Mouse (Mus musculus) kidney, embryonic 16.5 days (tissue): ENCODE results near the gene Arsa. TPM values are rescaled to one million over a fixed set of nuclear protein-coding genes. Genes with fewer than 3 reads are reported as not detected.

Experiments used
- ATAC-seq: fragments of 200-750 bp; cut with Nextera tagmentation; 2 replicates; pipeline ENCODE4 v1.8.0; 2017; ENCODE audit warnings: moderate TSS enrichment; ENCODE audit not compliant: low FRiP score, low TSS enrichment
- H3K27ac ChIP-seq: fragments of 300-500 bp; sonication (generic); 2 replicates; pipeline ENCODE4 v1.5.1; 2014; ENCODE audit warnings: low read length
- H3K27me3 ChIP-seq: fragments of 300-500 bp; sonication (generic); 2 replicates; pipeline ENCODE4 v1.6.1; 2014; ENCODE audit warnings: low read length, control low read depth, mixed read lengths; ENCODE audit not compliant: insufficient read depth
- H3K36me3 ChIP-seq: fragments of 300-500 bp; sonication (generic); 2 replicates; pipeline ENCODE4 v1.6.1; 2014; ENCODE audit warnings: low read length, control low read depth, mixed read lengths; ENCODE audit not compliant: insufficient read depth
- H3K4me1 ChIP-seq: fragments of 300-500 bp; sonication (generic); 2 replicates; pipeline ENCODE4 v1.6.1; 2014; ENCODE audit warnings: low read length, control low read depth, mixed read lengths; ENCODE audit not compliant: insufficient read depth
- H3K4me2 ChIP-seq: fragments of 300-500 bp; sonication (generic); replicated peaks from 2 replicates; pipeline ENCODE4 v1.6.1; 2014; ENCODE audit warnings: low read depth, low read length
- H3K4me3 ChIP-seq: fragments of 300-500 bp; sonication (generic); 2 replicates; pipeline ENCODE4 v1.5.1; 2014; ENCODE audit warnings: mild to moderate bottlenecking, low read length
- H3K9ac ChIP-seq: fragments of 300-500 bp; sonication (generic); replicated peaks from 2 replicates; pipeline ENCODE4 v1.6.1; 2014; ENCODE audit warnings: low read length
- H3K9me3 ChIP-seq: fragments of 300-500 bp; sonication (generic); 2 replicates; pipeline ENCODE4 v1.6.1; 2016; ENCODE audit warnings: low read length, control low read depth
- WGBS: fragments of 180-500 bp; shearing (Covaris S2); extraction: QIAGEN DNeasy Blood & Tissue Kit; methylation state at CpG from one replicate; pipeline ENCODE4 v1.1.7; 2014; 5-methylcytosine and 5-hydroxymethylcytosine counted together
- polyA plus RNA-seq: library from polyadenylated mRNA; unstranded; fragments of >200 nt; fragmentation: Nextera tagmentation; extraction: Ambion mirVana; gene quantifications from 2 replicates; pipeline ENCODE4 v1.2.1, GENCODE M21; 2015

The Arsa gene
- polyA plus RNA-seq, 1 experiment from 2014 or later, result 21.1 TPM

- Histone ChIP-seq H3K4me2 (no peak overlapping the region), H3K4me1 (peaks cover 16% of the 10 kb centered on the region), H3K4me3 (peak overlapping the region; percentile 69), H3K36me3 (no peaks in the 10 kb centered on the region), H3K27me3 (peaks cover 5% of the 10 kb centered on the region; the same call in 1 of the 2 replicates), H3K9me3 (0 out of 2 replicates have a peak, but pooled peaks cover 3% of the 10 kb centered on the region), H3K27ac (peak overlapping the region; percentile 72), H3K9ac (peak overlapping the region; percentile 7; the same call in 1 of the 2 replicates)
- peak; percentile 64 for ATAC-seq
- 17% methylated on average over 4 of the region's 4 CpGs for whole genome bisulfite sequencing
Measured at GRCm38 (mm10) chr15:89497391-89498048, 20.3 kb upstream of the Arsa start.

DNA sequence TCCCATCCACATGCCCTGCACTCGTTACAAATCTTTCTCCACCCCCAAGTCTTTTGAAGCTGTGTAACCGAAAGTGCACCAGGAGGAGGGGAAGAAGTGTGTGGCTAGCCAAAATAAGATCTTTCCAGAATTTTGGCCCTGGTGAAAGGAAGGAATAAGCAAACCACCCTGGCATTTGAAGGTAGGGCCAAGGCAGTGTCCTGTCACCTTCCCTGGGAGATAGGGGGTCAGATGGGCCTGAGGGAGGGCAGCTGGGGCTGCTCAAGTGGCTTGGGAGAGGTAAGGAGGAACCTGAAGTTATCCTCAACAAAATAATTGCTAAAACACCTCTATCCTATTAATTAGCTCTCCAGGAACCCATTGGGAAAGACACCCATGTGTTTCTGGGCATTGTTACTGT lies 19.6 kb upstream of the Arsa start:
- Histone ChIP-seq H3K4me1 (peaks cover 16% of the 10 kb centered on the region), H3K36me3 (no peaks in the 10 kb centered on the region), H3K27me3 (peaks cover 5% of the 10 kb centered on the region; the same call in 1 of the 2 replicates), H3K9me3 (0 out of 2 replicates have a peak, but pooled peaks cover 3% of the 10 kb centered on the region), H3K9ac (no peak overlapping the region), H3K27ac (peak overlapping the region; percentile 43), H3K4me3 (no peak overlapping the region), H3K4me2 (no peak overlapping the region)
- no peak for ATAC-seq
- WGBS, result 39% methylated on average over 2 of the region's 2 CpGs

DNA sequence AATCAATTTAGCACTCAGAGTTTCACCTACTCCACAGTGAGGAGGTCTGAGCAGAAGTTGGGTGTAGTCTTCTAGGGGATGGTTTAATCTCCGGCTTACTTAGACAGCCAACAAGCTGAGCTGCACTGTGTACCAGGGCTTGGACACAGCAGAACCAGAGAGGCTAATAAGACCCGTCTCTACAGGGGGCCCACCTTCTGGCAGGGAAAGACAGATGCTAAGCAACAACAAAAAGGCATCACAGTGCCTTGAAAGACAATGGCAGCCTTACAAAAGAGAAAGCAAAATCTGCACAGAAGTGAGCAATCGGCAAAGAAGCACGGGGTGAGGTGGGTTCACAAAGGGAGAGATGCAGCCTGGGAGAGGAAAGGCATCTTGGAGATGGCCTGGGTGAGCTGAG lies 18.9 kb upstream of the Arsa start:
- WGBS, result 63% methylated on average over 4 of the region's 4 CpGs
- H3K4me3 ChIP-seq, result no peak overlapping the region
- no peak for ATAC-seq
- H3K9ac ChIP-seq, result no peak overlapping the region
- H3K9me3 ChIP-seq, result 0 out of 2 replicates have a peak, but pooled peaks cover 3% of the 10 kb centered on the region
- no peak overlapping the region for H3K4me2 ChIP-seq
- peaks cover 5% of the 10 kb centered on the region; the same call in 1 of the 2 replicates for H3K27me3 ChIP-seq
- no peaks in the 10 kb centered on the region for H3K36me3 ChIP-seq
- no peak overlapping the region for H3K27ac ChIP-seq
- peaks cover 16% of the 10 kb centered on the region for H3K4me1 ChIP-seq

- no peaks in the 10 kb centered on the region for H3K36me3 ChIP-seq
- peaks cover 10% of the 10 kb centered on the region for H3K4me1 ChIP-seq
- H3K4me2 ChIP-seq, result no peak overlapping the region
- no peak overlapping the region for H3K4me3 ChIP-seq
- no peak overlapping the region for H3K27ac ChIP-seq
- no peak overlapping the region for H3K9ac ChIP-seq
- ATAC-seq, result no peak
- H3K27me3 ChIP-seq, result no peaks in the 10 kb centered on the region
- 0 out of 2 replicates have a peak, but pooled peaks cover 3% of the 10 kb centered on the region for H3K9me3 ChIP-seq
- WGBS, result 83% methylated on average over 4 of the region's 4 CpGs
Measured at GRCm38 (mm10) chr15:89494970-89495369, 17.7 kb upstream of the Arsa start.

DNA sequence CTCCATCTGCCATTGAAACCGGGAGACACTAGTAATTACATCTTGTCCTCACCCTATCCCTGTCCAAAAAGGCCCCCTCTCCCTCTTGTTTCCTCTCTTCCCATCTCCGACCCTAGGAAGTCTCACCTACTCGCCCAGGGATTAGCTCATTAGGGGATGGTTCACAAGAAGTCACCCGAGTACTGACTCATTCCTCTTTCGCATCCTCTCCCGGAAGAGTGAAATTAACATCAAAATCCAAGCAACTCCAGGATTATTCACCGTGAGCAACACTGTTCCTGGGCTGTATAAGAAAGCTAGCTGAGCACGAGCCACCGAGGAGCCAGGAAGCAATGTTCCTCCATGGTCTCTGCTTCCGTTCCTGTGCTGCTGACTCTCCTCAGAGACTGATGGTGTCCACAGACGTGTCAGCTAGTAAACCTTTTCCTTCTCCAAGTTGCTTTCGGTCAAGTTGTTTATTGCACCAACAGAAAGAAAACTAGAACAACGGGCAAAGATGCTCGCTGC lies 11.4 kb upstream of the Arsa start:
- ATAC-seq, result no peak
- Histone ChIP-seq H3K9me3 (no peaks in the 10 kb centered on the region), H3K27ac (no peak overlapping the region), H3K9ac (no peak overlapping the region), H3K36me3 (no peaks in the 10 kb centered on the region), H3K4me2 (no peak overlapping the region), H3K4me3 (no peak overlapping the region), H3K27me3 (no peaks in the 10 kb centered on the region), H3K4me1 (no peaks in the 10 kb centered on the region)
- 42% methylated on average over 14 of the region's 14 CpGs for WGBS

DNA sequence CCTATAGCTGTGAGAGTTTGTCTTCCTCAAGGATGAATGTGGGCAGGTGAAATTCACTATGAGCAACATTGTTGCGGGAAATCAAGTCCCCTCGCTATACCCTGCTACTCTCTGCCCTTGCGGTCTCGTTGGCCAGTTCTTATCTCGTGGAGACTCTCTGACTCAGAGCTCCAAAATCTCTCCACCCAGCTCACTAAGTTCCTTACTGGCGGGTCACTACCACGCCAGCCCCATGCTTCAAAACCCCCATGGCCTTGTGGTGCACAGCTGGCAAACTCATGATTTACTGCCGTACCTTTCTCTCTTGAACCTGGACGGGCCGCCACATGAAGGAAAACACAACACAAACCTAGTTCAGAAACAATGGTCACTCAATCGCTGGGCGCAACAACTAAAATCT lies 11.0 kb upstream of the Arsa start:
- Histone ChIP-seq H3K9ac (no peak overlapping the region), H3K4me1 (no peaks in the 10 kb centered on the region), H3K27ac (no peak overlapping the region), H3K9me3 (no peaks in the 10 kb centered on the region), H3K27me3 (no peaks in the 10 kb centered on the region), H3K36me3 (no peaks in the 10 kb centered on the region), H3K4me3 (no peak overlapping the region), H3K4me2 (no peak overlapping the region)
- no peak for ATAC-seq
- 80% methylated on average over 12 of the region's 12 CpGs for WGBS

DNA sequence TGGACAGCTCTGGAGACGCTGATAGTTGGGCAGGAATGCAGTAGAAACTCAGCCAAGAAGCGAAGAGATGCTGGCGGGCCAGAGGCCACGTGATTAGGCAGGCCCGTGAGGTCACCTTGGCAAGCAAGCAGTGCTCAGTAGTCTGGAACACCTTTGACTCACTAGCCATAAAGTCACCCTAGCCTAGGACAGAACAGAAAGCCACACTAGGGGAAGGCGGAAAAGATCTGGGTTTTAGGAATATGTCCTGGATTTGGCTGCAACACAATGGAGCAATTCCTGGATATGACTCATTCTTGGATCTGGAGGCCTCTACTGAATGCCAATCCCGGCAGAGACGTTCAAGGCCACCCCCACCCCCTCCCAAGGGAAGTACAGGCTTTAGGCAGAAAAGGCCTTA lies 3.4 kb upstream of the Arsa start:
- Histone ChIP-seq H3K4me2 (no peak overlapping the region), H3K36me3 (no peaks in the 10 kb centered on the region), H3K4me1 (peaks cover 2% of the 10 kb centered on the region), H3K27ac (peak overlapping the region; percentile 27; the same call in 1 of the 2 replicates), H3K9me3 (peaks cover 3% of the 10 kb centered on the region; the same call in 1 of the 2 replicates), H3K9ac (no peak overlapping the region), H3K4me3 (no peak overlapping the region), H3K27me3 (no peaks in the 10 kb centered on the region)
- ATAC-seq, result no peak
- 59% methylated on average over 8 of the region's 8 CpGs for WGBS

DNA sequence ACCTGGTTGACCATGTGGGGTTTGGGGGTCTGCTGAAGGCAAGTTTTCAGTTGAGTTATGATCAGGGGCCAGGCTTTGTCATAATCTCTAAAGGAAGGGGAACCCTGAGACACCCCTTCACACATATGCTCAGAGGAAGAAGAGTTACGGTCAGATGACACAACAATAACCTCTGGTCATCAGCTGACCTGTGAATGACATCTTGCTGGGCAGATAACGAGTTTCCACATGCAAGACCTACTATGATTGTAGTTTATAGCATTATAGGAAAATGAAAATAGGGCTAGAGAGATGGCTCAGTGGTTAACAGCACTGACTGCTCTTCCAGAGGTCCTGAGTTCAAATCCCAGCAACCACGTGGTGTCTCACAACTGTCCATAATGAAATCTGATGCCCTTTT lies 1.4 kb upstream of the Arsa start:
- no peaks in the 10 kb centered on the region for H3K27me3 ChIP-seq
- WGBS, result 84% methylated on average over 3 of the region's 3 CpGs
- no peak overlapping the region for H3K4me2 ChIP-seq
- peaks cover 3% of the 10 kb centered on the region; the same call in 1 of the 2 replicates for H3K9me3 ChIP-seq
- H3K9ac ChIP-seq, result no peak overlapping the region
- H3K36me3 ChIP-seq, result no peaks in the 10 kb centered on the region
- no peak for ATAC-seq
- H3K4me3 ChIP-seq, result no peak overlapping the region
- H3K27ac ChIP-seq, result no peak overlapping the region
- H3K4me1 ChIP-seq, result peaks cover 7% of the 10 kb centered on the region

GRCm38 (mm10) chr15:89477806-89478205 lies 581 bp upstream of the Arsa start:
- ATAC-seq, result no peak
- Histone ChIP-seq H3K4me3 (no peak overlapping the region), H3K27ac (no peak overlapping the region), H3K4me2 (peak overlapping the region; percentile 26; the same call in 1 of the 2 replicates), H3K36me3 (no peaks in the 10 kb centered on the region), H3K4me1 (peaks cover 7% of the 10 kb centered on the region), H3K27me3 (no peaks in the 10 kb centered on the region), H3K9me3 (peaks cover 3% of the 10 kb centered on the region; the same call in 1 of the 2 replicates), H3K9ac (no peak overlapping the region)
- 57% methylated on average over 8 of the region's 8 CpGs for WGBS

DNA sequence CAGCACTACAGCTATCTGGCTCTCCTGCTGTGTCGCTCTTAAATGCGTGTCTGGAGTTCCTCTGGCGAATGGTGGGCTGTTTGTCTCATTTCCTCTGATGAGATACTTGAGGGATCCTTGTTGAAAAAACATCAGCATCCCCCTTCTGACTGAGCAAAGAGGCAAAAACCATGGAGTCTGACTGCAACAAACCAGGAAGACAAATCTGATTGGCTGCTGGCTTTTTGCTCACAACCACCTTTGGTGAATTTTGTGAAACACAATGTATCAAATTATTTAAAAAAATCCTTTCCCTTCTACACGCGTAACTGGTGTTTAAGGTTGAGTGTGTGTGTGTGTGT lies 780 bp downstream of the Arsa start:
- Histone ChIP-seq H3K36me3 (no peaks in the 10 kb centered on the region), H3K4me3 (peak overlapping the region; percentile 69), H3K9ac (peak overlapping the region; percentile 80), H3K4me2 (peak overlapping the region; percentile 94), H3K27me3 (no peaks in the 10 kb centered on the region), H3K4me1 (peaks cover 7% of the 10 kb centered on the region), H3K27ac (peak overlapping the region; percentile 68; the same call in 1 of the 2 replicates), H3K9me3 (no peaks in the 10 kb centered on the region)
- WGBS, result 4% methylated on average over 5 of the region's 5 CpGs
- no peak for ATAC-seq
